Mouse (Mus musculus) frontal cortex, postnatal 14 days (tissue): ENCODE measurements at regions not wholly inside any gene's neighbourhood (a gene's known extent, or its start where the extent isn't known, plus 50 kb on each side); places are given as distances from the start of the nearest gene placed in this dataset.

Source experiments
- DNase-seq, 2 experiments: peaks; one replicate each; pipeline ENCODE4 v3.0.0; 2022; ENCODE audit warnings: low spot score in 2 of 2

- DNase-seq: peak in 1 of 2 experiments; percentile 3
These were observed 210.5 kb upstream of the Epha6 start for GRCm38 (mm10) chr16:60815628-60816414.

- DNase-seq: no peak
These were observed 195.4 kb upstream of the Epha6 start for GRCm38 (mm10) chr16:60800746-60801145.
